8 mouse cellular contexts compared by ENCODE assay signal in genomic region chr11:114066098-114066950, GRCm38 (mm10). TPM values are rescaled to one million over a fixed set of nuclear protein-coding genes. Genes with fewer than 3 reads are reported as not detected.
DNase-seq lines count a peak whose midpoint lies in the region; ATAC-seq and TF ChIP-seq lines count a peak whose summit lies in the region.

No protein-coding gene starts in this region.

- 2% methylated on average over 90 of the region's 90 CpGs for WGBS in forebrain, postnatal 0 days
- WGBS in limb, embryonic 11.5 days, result under 1% methylated on average over 87 of the region's 90 CpGs
- WGBS in midbrain, embryonic 16.5 days, result under 1% methylated on average over 68 of the region's 90 CpGs

- peak overlapping the region; percentile 77 for H3K27ac ChIP-seq in forebrain, postnatal 0 days (ENCODE audit: low read depth, low read length)
- H3K27ac ChIP-seq in limb, embryonic 11.5 days (replicated peaks; ENCODE audit: low read depth, low read length), result peak overlapping the region; percentile 52; the same call in 1 of the 2 replicates
- H3K27ac ChIP-seq in midbrain, embryonic 16.5 days (ENCODE audit: low read length), result peak overlapping the region; percentile 84

- peak; percentile 18 to 23 for DNase-seq in adrenal gland, adult 18-20 months (ENCODE audit: low spot score in 2 of 2)
- no peak for DNase-seq in adrenal gland, adult 8-10 months
- peak; percentile 14 for DNase-seq in ovary, postnatal 14 days (ENCODE audit: low spot score)
- DNase-seq in ovary, adult 18-20 months (ENCODE audit: low spot score), result no peak
- DNase-seq in forebrain, postnatal 0 days, result peak; percentile 44
- peak; percentile 65 for DNase-seq in limb, embryonic 11.5 days (ENCODE audit: low spot score)

- H3K36me3 ChIP-seq in forebrain, postnatal 0 days (ENCODE audit: insufficient read depth), result no peaks in the 10 kb centered on the region
- H3K36me3 ChIP-seq in limb, embryonic 11.5 days (ENCODE audit: control insufficient read depth, insufficient read depth, low read length), result no peaks in the 10 kb centered on the region
- no peaks in the 10 kb centered on the region for H3K36me3 ChIP-seq in midbrain, embryonic 16.5 days (ENCODE audit: control insufficient read depth, insufficient read depth, low read length)

- H3K4me3 ChIP-seq in forebrain, postnatal 0 days (ENCODE audit: low read depth, low read length), result peak overlapping the region; percentile 59
- peak overlapping the region; percentile 57 for H3K4me3 ChIP-seq in limb, embryonic 11.5 days (ENCODE audit: low read depth, low read length)
- peak overlapping the region; percentile 67 for H3K4me3 ChIP-seq in midbrain, embryonic 16.5 days (ENCODE audit: low read depth, low read length)

- TF ChIP-seq CTCF in forebrain, postnatal 0 days (IDR thresholded peaks at IDR 0.05; ENCODE audit: low read depth), result peak; percentile 4; the same call in 1 of the 2 replicates

- H3K9ac ChIP-seq in forebrain, postnatal 0 days, result peak overlapping the region; percentile 57
- H3K9ac ChIP-seq in limb, embryonic 11.5 days (ENCODE audit: low read length), result peak overlapping the region; percentile 65
- peak overlapping the region; percentile 81 for H3K9ac ChIP-seq in midbrain, embryonic 16.5 days (ENCODE audit: low read depth, low read length)

- no peaks in the 10 kb centered on the region for H3K27me3 ChIP-seq in forebrain, postnatal 0 days (ENCODE audit: insufficient read depth, low read length)
- peaks cover 28% of the 10 kb centered on the region for H3K27me3 ChIP-seq in limb, embryonic 11.5 days (ENCODE audit: control insufficient read depth, insufficient read depth, low read length)
- no peaks in the 10 kb centered on the region for H3K27me3 ChIP-seq in midbrain, embryonic 16.5 days (ENCODE audit: control insufficient read depth, insufficient read depth, low read depth, low read length)

- peak; percentile 38 for ATAC-seq in forebrain, postnatal 0 days
- ATAC-seq in limb, embryonic 11.5 days (ENCODE audit: insufficient number of reproducible peaks, low FRiP score, low TSS enrichment, low read depth), result 0 out of 2 replicates have a peak, but pooled peaks have one; percentile 2
- peak; percentile 47 for ATAC-seq in midbrain, embryonic 16.5 days
- no peak for ATAC-seq in CD4-positive, CD25-positive, alpha-beta regulatory T cell, adult 4 months

- H3K4me1 ChIP-seq in forebrain, postnatal 0 days (ENCODE audit: insufficient read depth), result peaks cover 17% of the 10 kb centered on the region
- peaks cover 23% of the 10 kb centered on the region for H3K4me1 ChIP-seq in limb, embryonic 11.5 days (ENCODE audit: control insufficient read depth, insufficient read depth, low read length)
- peaks cover 40% of the 10 kb centered on the region for H3K4me1 ChIP-seq in midbrain, embryonic 16.5 days (ENCODE audit: control insufficient read depth, insufficient read depth, low read length)

- peak overlapping the region; percentile 87 for H3K4me2 ChIP-seq in forebrain, postnatal 0 days (ENCODE audit: low read depth)
- H3K4me2 ChIP-seq in limb, embryonic 11.5 days (ENCODE audit: low read depth, severe bottlenecking), result peak overlapping the region; percentile 99
- H3K4me2 ChIP-seq in midbrain, embryonic 16.5 days (ENCODE audit: low read length), result peak overlapping the region; percentile 69

- no peaks in the 10 kb centered on the region for H3K9me3 ChIP-seq in forebrain, postnatal 0 days (ENCODE audit: low read length)
- H3K9me3 ChIP-seq in limb, embryonic 11.5 days (ENCODE audit: control insufficient read depth, low read length), result no peaks in the 10 kb centered on the region
- no peaks in the 10 kb centered on the region for H3K9me3 ChIP-seq in midbrain, embryonic 16.5 days (replicated peaks; ENCODE audit: control insufficient read depth, low read length, poor library complexity, severe bottlenecking)

RNA-seq across cellular contexts. Expression of gene Sdk2, which starts 0.5 kb away (rescaled TPM):
- total RNA-seq in adrenal gland, adult 18-20 months (2021), result 1 to 10 TPM; 1.8 to 6.2 TPM
- total RNA-seq in adrenal gland, adult 8-10 months (2022), result 1 to 10 TPM; 1.9 to 5.5 (median 3.0) TPM
- total RNA-seq in forebrain, postnatal 0 days (2014; rRNA removed), result 14.1 and 18.5 TPM in 2 replicates
- polyA plus RNA-seq in forebrain, postnatal 0 days (2015; fragmentation: Nextera tagmentation; extraction: Ambion mirVana), result 0.79 and 1.9 TPM in 2 replicates
- polyA plus RNA-seq in limb, embryonic 11.5 days (2014; fragmentation: Nextera tagmentation; extraction: Ambion mirVana), result 0.60 and 0.70 TPM in 2 replicates
- 3.0 and 3.5 TPM in 2 replicates for polyA plus RNA-seq in midbrain, embryonic 16.5 days (2015; fragmentation: Nextera tagmentation; extraction: Ambion mirVana)
- polyA plus RNA-seq in CD4-positive, CD25-positive, alpha-beta regulatory T cell, adult 4 months (2017; shearing (Covaris generic)), result under 1 TPM in 1 of 2 experiments, not detected in 1; 0.13 TPM

Comparison
In these comparisons a context has a peak if more than half of its experiments do, and no peak if none do; other contexts are left out.
1. DNase-seq: peak in adrenal gland, adult 18-20 months (2 of 2), ovary, postnatal 14 days (single experiment), forebrain, postnatal 0 days (single experiment) and limb, embryonic 11.5 days (single experiment); none in adrenal gland, adult 8-10 months (single experiment) and ovary, adult 18-20 months (single experiment).
2. Peak in every context shown above with its lines, with median percentiles within 50 percentile points of each other: H3K27ac ChIP-seq, H3K4me2 ChIP-seq, H3K4me3 ChIP-seq and H3K9ac ChIP-seq.